Mouse (Mus musculus): ENCODE results near the gene Slc13a2.
A peak's percentile ranks its signal among the peaks of the same experiment; 100 is the strongest.

Gene Slc13a2

DNA sequence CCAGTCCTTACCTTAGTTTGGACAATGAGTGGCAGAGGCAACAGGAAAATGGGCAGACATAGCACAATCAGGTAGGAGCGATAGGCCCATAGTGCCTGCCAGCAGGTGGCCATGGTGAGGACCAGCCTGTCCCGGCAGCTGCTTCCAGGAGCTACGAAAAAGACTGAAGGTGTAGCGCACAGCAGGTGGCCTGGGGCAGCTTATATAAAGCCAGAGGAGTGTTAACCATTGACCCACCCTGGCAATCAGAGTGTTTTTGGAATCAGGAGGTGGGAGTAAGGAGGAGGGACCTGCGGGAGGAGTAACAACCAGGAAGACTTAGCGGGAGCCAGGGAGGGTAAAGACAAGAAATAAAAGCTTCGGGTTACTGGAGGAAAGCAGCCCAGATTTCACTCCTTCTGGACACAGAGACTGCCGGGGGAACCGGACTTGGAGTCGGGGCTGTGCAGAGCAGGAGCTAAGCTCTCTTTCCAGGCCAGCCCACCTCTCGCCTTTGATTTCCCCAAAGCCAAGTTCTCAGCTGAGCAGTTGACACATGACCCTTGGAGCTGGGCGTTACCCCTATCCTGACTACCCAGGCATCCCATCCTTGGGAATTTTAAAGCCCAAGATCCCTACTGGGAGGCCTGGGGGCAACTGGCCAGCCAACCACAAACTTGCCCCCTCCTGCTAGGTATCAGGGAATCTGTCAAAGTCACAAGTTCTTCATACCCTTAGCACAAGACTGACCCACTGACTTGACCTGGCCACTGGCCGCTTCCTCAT, at the start of gene Slc13a2:
Slc13a2 (minus strand) TSS at position 163 of the 765 bp plus-strand sequence.
- DNase-seq (ENCODE audit: low spot score), result no peak

DNA sequence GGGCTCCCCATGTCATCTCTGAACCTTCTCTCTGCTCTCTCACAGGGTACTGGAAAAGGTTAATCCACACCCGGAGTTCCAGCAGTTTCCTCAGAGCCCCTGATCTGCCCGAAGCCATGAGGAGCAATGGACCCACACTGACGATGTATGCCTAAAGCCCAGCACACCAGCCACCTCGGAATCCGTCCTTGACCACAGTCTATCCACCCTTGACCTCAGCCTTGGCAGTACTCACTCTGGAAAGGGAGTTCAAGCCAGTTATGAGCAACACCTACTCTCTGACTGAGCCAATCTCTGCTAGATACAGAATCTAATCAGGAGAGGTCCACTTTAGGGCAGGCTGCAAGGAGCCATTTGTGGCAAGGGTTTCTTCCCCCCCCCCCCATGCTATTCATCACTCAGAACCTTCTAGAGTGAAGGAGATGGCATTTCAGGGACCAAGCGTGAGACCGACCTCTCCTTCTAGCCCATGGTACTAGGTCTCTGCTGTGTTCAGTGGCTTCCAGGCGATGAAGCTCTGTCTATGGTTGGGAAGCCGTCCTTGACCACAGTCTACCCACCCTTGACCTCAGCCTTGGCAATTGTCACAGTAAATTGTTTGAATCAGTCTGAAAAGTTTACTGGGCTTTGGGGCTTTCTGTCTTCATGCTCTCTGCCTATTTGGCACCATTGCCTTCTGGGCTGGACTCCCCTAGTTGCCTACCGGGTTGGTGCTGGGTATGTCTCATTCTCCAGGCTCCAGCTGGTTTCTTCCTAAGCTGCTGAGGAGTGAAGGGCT, 49.5 kb upstream of the Slc13a2 start:
- DNase-seq (ENCODE audit: low spot score), result no peak

DNA sequence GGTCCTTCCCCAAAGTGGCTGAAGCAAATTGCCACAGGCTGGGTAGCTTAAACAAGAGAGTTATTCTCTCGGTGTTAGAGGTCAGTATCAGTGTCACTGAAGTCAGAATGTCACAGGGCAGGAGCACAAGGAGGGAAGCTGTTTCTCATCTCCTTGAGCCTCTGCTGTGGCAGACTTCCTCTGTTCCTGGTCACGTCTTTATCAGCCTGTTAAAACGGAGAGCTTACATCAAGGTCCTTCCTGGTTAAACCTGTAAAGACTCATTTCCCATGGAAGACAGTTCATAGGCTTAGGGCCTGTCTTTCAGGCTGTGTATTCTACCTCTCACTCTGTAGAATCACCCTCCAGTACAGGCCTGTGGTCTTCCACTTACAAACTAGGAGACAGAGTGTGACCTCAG, 45.9 kb upstream of the Slc13a2 start:
- DNase-seq (ENCODE audit: low spot score), result no peak

DNA sequence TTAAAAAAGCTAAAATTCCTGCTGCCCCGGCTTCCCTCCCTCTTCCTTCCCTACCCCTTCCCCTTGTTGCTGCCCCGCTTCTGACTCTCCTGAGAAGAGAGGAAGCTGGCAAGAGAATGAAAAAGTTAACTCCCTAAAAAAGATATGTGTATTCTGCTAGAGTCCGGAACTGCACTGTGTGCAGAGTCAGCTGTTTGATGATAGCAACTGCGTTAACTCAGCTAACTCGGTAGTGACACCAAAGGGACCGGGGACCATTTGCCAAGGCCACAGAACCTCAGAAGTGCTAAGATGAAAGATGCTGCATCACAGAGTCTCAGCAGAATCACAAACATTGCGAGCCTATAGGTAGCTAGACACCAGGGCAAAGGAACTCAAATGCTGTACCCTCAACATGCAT, 45.5 kb upstream of the Slc13a2 start:
- no peak for DNase-seq (ENCODE audit: low spot score)

DNA sequence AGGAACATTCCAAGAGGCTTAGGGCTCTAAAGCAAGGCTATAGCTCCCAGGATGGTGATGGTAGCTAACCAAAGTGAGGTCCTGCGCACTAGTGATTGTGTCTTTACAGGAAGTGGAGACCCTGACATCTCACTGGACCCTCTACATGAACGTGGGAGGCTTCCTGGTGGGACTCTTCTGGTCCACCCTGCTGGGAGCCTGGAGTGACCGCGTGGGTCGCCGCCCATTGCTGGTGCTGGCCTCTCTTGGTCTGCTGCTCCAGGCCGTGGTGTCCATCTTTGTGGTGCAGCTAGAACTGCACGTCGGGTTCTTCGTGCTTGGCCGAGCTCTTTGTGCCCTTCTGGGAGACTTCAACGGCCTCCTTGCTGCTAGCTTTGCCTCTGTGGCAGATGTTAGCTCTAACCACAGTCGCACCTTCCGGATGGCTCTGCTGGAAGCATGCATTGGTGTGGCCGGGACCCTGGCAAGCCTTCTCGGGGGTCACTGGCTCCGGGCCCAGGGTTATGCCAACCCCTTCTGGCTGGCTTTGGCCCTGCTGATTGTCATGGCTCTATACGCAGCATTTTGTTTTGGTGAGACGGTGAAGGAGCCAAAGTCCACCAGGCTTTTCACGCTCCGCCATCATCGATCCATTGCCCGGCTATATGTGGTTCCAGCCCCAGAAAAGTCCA, 44.4 kb upstream of the Slc13a2 start:
- no peak for DNase-seq (ENCODE audit: low spot score)

DNA sequence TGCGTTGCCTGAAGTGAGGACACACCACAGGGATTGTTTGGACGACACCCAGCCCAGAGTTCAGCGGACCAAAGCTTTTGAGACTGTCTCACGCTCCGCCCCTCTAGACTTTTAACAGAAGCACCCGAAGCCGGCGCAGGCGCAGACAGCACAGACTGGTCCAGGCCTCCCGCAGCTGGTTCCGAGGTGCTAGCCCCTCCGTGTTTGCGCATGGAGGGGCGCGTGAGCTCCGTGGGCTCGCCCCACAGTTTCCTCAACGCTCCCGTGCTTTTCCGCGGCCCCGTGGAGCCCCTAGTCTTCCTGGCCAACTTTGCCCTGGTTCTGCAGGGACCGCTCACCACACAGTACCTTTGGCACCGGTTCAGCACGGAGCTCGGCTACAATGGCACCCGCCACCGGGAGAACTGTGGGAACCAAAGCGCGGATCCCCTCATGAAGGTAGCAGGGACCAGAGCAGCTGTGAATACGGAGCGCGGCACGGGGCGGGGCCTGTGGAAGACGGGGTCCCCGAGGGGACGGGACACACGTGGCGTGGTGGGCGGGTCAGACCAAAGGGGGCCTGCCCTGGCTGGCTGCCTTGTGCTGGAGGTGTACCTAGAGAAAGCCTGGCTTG, 43.7 kb upstream of the Slc13a2 start, which contains the start of gene Slc46a1:
Slc46a1 (plus strand) TSS at position 130 of the 613 bp plus-strand sequence.
- peak; percentile 80 for DNase-seq (ENCODE audit: low spot score)

DNA sequence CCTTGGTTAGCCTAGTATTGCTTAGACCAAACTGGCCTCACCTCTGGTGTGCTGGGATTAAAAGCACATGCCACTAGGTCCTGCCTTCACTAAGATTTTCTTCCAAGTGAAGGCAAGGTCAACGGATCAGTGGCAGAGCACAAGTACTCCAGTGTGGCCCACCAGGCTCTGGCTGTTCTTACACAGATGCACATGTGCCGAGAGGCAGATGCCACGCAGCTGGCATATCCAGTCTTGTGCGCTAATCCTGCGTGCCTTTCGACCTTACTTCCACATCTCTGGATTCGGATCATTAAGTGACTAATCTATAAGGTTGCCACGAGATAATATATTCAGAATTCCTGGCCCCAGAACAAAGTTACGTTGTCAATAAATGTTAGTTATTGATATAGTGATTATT, 43.1 kb upstream of the Slc13a2 start:
- no peak for DNase-seq (ENCODE audit: low spot score)

DNA sequence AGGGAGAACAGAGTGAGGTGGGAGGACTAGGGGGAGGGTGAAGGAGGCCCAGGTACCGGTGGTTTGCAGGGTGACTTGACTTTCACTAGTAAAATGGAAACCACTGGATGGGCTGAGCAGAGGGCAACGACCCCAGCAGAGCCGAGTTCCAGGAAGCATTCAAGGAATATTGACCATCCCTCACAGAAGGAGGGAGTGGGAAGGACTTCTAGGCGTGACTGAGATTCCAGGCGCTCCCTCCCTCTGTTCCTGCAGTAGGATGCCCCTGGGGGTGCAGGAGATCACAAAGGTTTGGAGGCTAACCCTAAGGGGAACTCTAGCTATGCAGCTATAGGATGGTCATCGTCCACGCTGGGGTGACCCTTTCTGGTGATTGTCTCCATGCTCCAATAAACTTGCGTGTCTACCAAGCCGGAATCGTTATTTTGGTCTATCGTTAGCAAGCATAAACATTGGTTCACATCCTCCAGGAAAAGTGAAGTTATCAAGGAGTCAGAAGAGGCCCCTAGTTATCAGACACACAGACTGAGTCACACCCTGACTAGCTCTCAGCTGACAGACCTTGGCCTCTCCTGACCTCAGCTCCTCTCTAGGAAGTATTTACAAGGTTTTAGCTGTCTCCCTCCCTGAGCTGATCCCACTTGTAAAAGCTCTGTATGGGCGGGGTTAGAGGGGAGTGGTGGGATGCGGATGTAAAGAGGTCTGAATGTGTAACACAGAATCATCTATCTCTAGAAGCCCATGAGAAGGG, 41.4 kb upstream of the Slc13a2 start:
- DNase-seq (ENCODE audit: low spot score), result no peak

DNA sequence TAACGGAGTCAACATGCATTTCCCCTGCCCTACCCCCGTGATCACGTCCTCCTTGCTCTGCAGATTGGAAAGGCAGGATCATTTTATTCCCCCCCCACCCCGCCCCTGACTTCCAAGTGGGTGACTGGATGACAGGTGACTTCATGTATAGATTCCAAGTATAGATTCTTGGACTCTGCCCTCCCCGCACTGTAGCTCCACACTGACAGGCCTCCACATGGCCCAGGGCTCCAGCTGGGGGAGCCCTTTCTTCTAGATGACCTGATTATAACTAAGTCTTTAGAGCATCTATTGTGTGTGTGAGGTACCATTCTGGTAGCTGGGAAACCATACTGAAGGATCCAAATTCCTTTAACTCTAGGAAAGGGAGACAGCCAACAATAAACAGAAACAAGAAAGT, 40.7 kb upstream of the Slc13a2 start:
- DNase-seq (ENCODE audit: low spot score), result no peak

DNA sequence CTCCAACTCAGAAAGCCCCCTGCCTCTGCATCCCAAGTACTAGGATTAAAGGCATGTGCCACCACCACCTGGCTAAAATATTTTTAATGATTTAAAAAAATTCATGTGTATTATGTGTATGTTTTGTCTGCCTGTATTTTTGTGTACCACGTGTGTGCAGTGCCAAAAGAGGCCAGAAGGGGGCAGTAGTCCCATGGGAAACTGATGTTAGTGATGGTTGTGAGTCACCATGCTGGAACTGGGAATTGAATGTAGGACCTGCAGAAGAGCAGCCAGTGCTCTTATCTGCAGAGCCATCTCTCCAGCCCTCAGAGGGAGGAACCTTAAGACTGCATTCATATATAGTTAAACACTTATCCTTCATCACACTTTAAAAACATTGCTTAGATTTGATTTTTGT, 39.9 kb upstream of the Slc13a2 start:
- no peak for DNase-seq (ENCODE audit: low spot score)

DNA sequence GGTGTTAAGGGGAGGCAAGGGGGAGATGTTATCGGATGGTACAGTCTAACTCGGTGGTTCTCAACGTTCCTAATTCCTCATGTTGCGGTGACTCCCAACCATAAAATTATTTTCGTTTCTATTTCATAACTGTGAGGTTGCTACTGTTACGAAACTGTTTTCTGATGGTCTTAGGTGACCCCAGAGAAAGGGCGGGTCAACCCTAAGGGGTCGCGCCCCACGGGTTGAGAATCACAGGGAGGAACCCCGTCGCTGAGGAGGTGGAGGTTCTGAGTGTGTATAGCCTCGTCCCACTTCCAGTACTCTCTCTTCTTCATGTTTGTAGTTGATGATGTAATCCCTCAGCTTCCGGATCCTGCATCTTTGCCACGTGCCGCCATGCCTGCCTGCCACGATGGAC, 36.7 kb upstream of the Slc13a2 start:
- DNase-seq (ENCODE audit: low spot score), result no peak

DNA sequence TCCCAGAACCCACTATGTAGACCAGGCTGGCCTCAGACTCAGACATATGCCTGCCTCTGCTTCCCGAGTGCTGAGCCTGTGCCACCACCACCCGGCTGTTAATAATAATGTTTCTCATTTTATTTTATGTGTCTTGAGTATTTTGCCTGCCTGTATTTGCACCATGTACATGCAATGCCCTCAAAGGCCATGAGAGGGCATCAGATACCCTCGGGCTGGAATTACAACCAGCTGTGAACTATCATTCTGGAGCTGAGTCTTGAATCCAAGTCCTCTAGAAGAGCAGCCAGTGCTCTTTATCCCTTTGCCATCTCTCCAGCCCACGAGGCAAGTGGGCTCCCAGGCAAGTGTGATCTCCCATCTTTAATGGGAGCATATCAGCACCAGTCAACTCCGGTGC, 33.3 kb upstream of the Slc13a2 start:
- peak; percentile 54 for DNase-seq (ENCODE audit: low spot score)

DNA sequence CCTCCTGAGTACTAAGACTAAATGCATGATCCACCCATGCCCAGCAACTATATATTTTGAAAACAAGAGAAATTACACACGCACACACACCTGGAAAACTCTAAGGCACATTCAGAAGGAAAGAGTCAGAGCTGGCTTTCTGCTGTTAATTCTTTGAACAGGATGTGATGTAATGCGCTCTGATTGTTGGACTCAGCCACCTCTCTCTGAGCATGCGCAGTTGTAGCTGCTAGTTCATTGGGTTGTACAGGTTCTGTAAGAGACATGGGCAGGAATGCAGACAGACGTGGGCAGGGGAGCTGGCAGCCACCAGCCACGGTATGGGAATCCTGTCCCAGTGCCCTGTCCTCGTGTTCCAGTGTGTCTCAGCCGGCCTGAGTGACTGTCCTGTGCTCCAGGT, 32.3 kb upstream of the Slc13a2 start:
- DNase-seq (ENCODE audit: low spot score), result no peak

DNA sequence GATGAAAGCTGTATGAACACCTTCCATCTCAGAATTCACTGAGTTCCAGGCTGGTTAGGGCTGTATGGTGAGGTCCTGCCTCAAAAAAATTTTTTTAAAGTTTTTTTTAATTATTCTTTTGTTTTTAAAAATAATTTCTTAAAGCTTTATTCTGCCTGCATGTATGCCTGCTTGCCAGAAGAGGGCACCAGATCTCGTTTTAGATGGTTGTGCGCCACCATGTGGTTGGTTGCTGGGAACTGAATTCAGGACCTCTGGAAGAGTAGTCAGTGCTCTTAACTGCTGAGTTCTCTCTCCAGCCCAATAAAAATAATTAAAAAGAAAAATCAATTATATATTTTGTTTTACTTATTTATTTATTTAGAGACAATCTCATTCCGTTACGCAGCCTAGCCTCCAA, 31.7 kb upstream of the Slc13a2 start:
- DNase-seq (ENCODE audit: low spot score), result peak; percentile 71

DNA sequence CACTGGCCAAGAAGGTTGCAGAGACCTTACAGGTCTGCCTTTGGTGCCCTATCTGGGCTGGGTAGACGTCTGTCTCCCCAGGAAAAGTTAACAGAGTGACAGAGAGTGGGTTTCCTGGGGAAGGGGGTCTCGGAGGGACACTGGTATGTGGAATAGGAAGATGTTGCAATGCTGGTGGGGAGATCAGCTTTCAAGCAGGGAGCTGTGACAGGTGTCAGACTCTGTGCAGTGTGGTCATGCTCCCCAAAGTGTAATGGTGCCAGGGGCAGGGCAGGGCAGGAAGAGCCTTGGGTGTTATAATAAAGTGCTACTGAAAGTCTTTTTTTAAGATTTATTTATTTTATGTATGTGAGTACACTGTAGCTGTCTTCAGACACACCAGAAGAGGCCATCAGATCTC, 28.3 kb upstream of the Slc13a2 start:
- DNase-seq (ENCODE audit: low spot score), result no peak

DNA sequence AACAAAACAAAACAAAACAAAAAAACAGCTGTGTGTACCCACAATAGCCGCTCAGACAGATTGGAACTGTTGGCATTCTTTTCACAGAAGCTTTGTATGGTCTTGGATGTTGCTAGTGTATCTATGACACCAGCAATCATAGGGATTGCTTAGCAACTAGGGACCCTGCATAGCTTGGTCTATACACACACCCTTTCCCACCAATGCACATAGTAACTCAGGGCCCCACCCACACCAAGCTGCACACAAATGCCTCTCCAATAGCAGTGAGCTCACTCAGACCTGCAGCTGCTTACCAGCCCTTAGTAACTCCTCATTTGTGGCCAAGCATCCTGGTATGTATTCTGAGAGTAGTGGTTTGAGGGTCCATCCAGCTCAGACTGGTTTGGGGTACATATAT, 26.2 kb upstream of the Slc13a2 start:
- DNase-seq (ENCODE audit: low spot score), result no peak

DNA sequence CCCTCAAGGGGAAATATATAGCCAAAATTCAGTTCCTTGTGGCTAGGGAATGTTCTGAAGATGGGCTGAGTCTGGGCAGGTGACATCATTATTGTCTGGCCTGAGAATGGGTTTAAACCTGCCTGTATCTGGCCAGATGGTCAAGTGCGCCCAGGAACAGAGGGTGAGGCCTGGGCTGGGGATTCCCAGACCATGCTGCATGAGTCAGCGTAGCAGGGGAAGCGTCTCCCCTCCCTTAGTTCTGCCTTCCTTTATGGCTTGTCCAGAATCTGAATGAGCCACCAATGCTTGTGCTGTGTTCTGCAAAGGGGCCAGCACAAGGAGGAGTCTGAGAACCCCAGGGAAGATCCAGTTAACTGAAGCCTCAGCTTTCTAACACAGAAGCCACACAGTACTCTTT, 25.2 kb upstream of the Slc13a2 start:
- no peak for DNase-seq (ENCODE audit: low spot score)

DNA sequence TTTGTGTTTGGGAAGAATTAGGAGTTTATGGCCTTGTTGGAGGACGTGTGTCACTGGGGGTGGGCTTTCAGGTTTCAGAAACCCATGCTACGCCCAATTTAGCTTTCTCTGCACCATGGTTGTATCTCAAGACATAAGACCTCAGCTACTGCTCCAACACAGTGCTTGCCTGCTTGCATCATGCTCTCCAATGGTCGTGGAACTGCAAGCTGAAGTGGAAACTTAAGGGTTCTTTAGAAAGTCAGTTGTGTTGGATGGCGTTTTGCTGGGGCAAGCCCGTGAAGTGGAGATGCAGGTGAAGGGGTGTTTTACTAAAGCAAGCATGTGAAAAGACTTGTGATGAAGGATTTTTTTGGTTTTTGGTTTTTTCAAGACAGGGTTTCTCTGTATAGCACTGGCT, 21.1 kb upstream of the Slc13a2 start:
- peak; percentile 59 for DNase-seq (ENCODE audit: low spot score)

DNA sequence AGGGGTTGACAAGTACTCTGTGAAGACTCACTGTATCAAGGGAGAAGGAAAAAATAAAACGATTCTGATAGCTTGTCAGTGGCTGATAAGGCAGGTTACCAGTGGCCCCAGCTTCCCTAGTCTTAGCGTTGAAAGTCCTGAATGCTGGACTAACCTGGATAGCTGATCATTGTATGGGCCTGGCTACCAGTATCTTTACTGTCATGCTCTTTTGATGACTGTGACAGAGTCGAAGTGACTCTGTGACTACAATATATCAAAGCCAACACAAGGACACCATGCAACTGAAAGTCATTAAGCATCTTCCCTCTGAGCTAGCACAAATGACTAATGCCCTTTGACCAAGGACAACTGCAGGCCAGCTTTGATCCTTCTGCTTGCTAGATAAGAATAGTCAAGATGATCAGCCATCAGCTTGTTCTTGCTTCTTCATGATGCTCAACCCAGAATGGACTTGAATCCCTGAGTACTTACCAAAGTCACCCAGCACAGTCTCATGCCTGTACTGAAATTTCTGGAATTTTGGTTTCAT, 16.4 kb upstream of the Slc13a2 start:
- DNase-seq (ENCODE audit: low spot score), result no peak

DNA sequence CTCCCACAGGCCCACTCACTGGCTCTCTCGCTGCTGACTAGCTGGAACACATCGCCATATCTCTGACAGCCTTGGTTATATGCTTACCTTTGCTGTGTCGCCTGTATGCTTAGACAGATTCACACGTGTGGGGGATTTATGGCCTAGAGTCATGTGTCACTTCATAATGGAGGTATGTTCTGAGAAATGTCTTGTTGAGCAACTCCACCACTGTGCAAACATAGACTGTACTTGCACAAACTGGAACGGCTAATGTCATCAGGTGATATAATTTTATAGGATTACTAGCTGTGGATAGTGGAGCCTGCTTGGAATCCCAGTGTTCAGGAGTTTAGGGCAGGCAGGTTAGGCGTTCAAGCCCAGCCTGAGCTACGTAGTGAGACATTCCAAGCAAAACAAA, 15.2 kb upstream of the Slc13a2 start:
- DNase-seq (ENCODE audit: low spot score), result peak; percentile 9

DNA sequence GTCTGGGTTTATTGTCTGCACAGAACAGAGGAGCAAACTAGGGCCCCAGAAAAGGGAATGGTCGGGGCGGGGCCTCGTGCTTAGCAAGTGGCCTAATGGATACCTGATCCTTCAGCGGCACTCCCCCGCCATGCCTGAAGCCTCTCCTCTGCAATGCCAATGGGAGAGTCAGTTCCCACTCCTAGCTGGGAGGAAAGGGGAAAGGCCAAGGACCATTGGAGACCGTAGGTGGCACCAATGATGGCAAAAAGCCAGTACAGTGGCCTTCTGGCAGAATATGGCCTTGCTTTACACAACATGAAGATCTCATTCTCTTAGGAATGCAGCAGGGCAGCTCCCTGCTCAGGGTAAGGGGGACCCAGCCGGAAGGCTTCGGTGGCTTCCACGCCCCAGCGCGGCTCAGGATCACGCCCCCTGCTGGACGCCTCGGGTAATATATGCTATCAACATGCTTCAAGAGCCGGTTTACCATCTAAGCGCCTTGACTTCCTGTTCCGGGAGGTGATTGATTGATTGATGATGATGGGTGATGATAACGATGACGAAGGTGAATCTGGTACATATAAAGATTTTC, 13.8 kb upstream of the Slc13a2 start:
- DNase-seq (ENCODE audit: low spot score), result peak; percentile 50
